Mouse (Mus musculus): ENCODE results near the gene Eef1b2. TPM values are rescaled to one million over a fixed set of nuclear protein-coding genes. Genes with fewer than 3 reads are reported as not detected.

Eef1b2 gene
- polyA plus RNA-seq, 1 experiment from 2014 or later = 499 TPM

DNA sequence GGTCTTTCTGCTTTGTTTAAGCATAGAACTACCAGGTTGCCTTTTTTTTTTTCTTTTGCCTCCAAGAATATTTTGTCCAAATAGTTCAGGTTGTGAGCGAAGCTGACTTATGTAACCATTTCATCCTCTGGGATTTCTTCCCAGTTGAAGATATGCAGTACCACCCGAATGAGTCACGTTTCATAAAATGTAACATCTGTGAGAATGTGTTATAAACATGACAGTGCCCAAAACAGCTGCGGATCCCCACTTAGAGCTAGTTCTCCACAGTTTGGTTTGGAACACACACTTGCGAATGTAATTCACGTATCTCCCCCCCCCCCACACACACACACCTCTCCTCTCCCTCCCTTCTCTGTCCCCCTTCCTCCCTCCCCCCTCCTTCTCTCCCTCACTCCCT is 22.8 kb downstream of the Eef1b2 start:
- H3K27ac ChIP-seq = no peak overlapping the region
- no peak overlapping the region for H3K4me2 ChIP-seq
- H3K27me3 ChIP-seq = no peaks in the 10 kb centered on the region
- 97% methylated on average over 6 of the region's 6 CpGs for WGBS
- peaks cover 14% of the 10 kb centered on the region for H3K4me1 ChIP-seq
- no peak for ATAC-seq
- H3K4me3 ChIP-seq = no peak overlapping the region
- peaks cover 9% of the 10 kb centered on the region for H3K9me3 ChIP-seq (replicated peaks)
- H3K9ac ChIP-seq = no peak overlapping the region
- H3K36me3 ChIP-seq (ENCODE audit: poor library complexity, severe bottlenecking) = no peaks in the 10 kb centered on the region

DNA sequence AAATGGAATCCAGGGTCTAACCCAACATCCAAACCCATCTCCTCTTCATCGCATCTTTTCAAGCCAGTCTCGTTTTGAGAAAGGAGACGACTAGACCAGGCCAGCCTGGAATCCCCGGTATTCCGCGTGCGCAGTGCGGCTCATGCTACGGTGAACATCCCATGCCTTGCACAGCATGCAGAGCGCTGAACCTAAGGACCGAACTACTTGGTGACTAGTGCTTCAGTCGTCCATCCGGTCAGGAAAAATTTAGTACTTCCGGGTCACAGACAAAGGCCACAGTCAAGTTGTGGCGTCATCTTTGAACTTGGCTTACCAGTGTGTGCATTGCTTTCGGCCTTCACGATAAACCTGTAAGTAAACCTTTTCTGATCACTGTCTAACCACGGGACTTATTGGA is 23.7 kb downstream of the Eef1b2 start:
- H3K9me3 ChIP-seq (replicated peaks) = peaks cover 9% of the 10 kb centered on the region
- WGBS = 93% methylated on average over 18 of the region's 18 CpGs
- H3K9ac ChIP-seq = no peak overlapping the region
- H3K27ac ChIP-seq = no peak overlapping the region
- no peak overlapping the region for H3K4me3 ChIP-seq
- H3K36me3 ChIP-seq (ENCODE audit: poor library complexity, severe bottlenecking) = no peaks in the 10 kb centered on the region
- no peak overlapping the region for H3K4me2 ChIP-seq
- no peak for ATAC-seq
- H3K4me1 ChIP-seq = peaks cover 23% of the 10 kb centered on the region
- no peaks in the 10 kb centered on the region for H3K27me3 ChIP-seq

DNA sequence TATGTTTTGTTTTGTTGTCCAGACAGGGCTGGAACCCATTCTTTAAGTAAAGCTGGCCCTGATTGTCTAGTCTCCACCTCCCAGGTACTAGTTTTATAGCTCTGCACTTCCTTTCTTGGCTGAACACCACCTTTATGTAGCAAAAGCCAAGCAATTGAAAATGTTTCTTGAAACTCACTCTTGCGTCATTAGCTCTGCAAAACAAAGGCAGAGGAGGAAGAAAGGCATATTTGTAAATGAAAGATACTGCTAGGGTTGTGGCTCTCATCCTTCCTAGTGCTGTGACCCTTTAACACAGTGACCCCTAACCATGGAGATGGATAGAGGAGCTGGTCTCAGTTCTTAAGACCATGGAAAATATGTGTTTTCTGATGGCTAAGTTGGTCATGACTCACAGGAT is 25.0 kb downstream of the Eef1b2 start:
- H3K27me3 ChIP-seq = no peaks in the 10 kb centered on the region
- H3K36me3 ChIP-seq (ENCODE audit: poor library complexity, severe bottlenecking) = no peaks in the 10 kb centered on the region
- no peak overlapping the region for H3K27ac ChIP-seq
- no peak overlapping the region for H3K4me3 ChIP-seq
- peaks cover 9% of the 10 kb centered on the region for H3K9me3 ChIP-seq (replicated peaks)
- no peak for ATAC-seq
- no peak overlapping the region for H3K9ac ChIP-seq
- peaks cover 24% of the 10 kb centered on the region for H3K4me1 ChIP-seq
- no peak overlapping the region for H3K4me2 ChIP-seq
- 79% methylated on average over 1 of the region's 1 CpGs for WGBS

DNA sequence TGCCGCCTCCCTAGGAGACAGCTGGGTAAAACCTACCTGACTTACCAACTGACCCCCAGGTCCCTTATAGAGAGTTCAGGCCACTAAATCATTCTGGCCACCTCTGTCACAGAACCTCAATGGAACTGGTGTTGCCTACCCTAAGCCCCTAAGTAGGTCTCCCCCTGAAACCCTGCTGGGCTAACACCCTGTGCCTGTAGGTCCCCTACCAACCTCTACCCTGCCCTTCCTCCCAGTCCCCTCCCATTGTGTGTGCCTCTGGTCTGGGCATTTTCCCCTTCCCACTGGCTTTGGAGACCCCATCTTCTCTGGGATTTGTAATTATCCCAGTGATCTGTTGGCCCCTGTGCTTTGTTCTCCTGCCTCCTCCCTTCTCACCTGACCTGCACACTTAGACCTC is 26.8 kb downstream of the Eef1b2 start:
- H3K4me2 ChIP-seq = no peak overlapping the region
- no peak overlapping the region for H3K4me3 ChIP-seq
- H3K27me3 ChIP-seq = no peaks in the 10 kb centered on the region
- no peaks in the 10 kb centered on the region for H3K36me3 ChIP-seq (ENCODE audit: poor library complexity, severe bottlenecking)
- WGBS = 86% methylated on average over 1 of the region's 1 CpGs
- H3K27ac ChIP-seq = peak overlapping the region; percentile 69
- no peak overlapping the region; the same call in 1 of the 2 replicates for H3K9ac ChIP-seq
- peaks cover 9% of the 10 kb centered on the region for H3K9me3 ChIP-seq (replicated peaks)
- ATAC-seq = peak; percentile 52; the same call in 1 of the 2 replicates
- peaks cover 24% of the 10 kb centered on the region for H3K4me1 ChIP-seq

DNA sequence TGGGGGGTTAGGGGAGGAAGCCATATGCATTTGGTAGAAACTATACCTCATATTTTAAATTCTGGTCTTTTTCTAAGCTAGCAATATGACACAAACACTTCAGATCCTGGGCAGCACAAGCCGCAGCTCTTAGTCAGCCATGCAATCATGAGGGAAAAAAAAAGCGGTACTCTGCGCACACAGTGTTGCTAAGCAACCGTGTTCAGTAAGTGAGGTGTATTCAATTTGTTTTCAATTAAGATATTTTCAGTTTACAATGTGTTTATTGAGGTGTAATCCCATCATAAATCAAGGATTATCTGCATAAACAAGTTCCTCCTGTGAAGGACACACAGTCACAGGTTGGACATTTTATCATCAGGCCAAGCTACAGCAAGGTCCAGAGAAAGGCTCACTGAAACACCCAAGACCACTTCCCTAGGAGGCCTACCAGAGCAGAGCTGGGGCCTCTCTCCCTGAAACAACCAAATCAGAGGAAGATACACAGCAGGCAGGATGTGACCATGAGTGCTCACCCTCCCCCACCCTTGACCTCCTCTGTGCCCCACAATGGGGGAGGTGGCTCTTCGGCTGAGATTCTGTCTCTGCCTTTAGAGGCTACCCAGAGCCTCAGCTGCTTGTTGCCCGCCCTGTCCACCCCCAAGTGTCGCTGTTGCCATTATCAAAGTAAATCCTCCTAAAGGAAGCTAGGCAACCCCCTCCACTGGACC is 27.5 kb downstream of the Eef1b2 start:
- H3K9ac ChIP-seq = no peak overlapping the region
- 7% methylated on average over 7 of the region's 7 CpGs for WGBS
- H3K4me2 ChIP-seq = peak overlapping the region; percentile 14
- H3K27ac ChIP-seq = peak overlapping the region; percentile 80
- H3K27me3 ChIP-seq = no peaks in the 10 kb centered on the region
- H3K36me3 ChIP-seq (ENCODE audit: poor library complexity, severe bottlenecking) = no peaks in the 10 kb centered on the region
- H3K9me3 ChIP-seq (replicated peaks) = peaks cover 9% of the 10 kb centered on the region
- peaks cover 24% of the 10 kb centered on the region for H3K4me1 ChIP-seq
- no peak overlapping the region for H3K4me3 ChIP-seq
- peak; percentile 86 for ATAC-seq

DNA sequence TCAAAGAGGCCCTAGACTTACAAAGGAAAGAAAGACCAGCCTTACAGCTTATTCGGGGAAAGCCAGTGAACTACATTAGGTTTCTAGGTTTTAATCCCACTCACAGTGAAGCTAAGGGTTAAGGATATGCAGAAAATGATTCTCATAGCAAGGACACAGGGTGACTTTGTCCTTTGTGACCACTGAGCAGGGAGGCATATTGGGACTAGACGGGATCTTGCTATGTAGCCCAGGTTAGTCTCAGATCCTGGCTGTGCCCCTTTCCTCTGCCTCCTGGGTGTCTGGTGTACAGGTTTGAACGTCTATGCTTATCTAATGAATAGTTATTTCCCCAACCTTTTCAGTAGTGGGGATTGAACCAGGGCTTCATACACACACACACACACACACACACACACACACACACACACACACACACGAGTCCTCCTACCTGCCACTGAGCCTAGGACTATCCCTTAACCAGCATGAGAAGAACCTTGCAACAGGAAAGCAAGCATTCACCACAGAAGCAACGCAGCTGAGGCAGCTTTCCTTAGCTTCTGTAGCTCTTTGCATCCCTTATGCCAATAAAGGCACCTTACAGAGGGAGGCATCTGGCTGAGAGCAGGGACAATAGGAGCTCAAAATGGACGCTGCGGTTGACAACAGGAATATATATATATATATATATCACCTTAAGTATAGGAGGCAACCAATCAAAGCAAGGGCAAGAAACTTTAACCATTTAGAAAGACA is 28.2 kb downstream of the Eef1b2 start:
- H3K27ac ChIP-seq = peak overlapping the region; percentile 80
- peak; percentile 22; the same call in 1 of the 2 replicates for ATAC-seq

DNA sequence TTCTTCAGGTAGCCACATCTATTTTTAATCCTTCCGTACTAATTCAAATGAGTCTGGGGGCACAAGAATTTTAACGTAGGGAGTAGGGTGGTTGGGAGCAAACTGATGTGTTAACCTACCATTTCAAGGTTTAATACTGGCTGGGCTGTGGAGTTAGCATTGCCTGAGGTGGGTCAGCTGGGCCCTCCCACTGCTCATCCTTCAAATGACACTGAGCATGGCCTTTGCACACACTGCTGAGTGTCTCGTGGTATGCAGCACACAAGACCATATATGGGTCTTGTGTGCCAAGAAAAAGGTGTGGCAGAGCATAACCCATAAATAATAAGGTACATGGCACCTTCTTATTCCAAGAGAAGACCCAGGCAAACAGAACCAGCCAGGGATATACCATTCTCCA is 31.0 kb downstream of the Eef1b2 start:
- Histone ChIP-seq H3K27ac (no peak overlapping the region), H3K4me2 (no peak overlapping the region), H3K27me3 (no peaks in the 10 kb centered on the region), H3K4me3 (no peak overlapping the region), H3K4me1 (peaks cover 24% of the 10 kb centered on the region), H3K36me3 (ENCODE audit: poor library complexity, severe bottlenecking) (no peaks in the 10 kb centered on the region), H3K9me3 (replicated peaks) (no peaks in the 10 kb centered on the region), H3K9ac (no peak overlapping the region)
- ATAC-seq = no peak
- 86% methylated on average over 3 of the region's 3 CpGs for WGBS

More for the DNA sequence above, 28.2 kb downstream of the Eef1b2 start:
- H3K4me1 ChIP-seq = peaks cover 24% of the 10 kb centered on the region
- no peaks in the 10 kb centered on the region for H3K27me3 ChIP-seq
- no peak overlapping the region for H3K4me2 ChIP-seq
- peaks cover 6% of the 10 kb centered on the region for H3K9me3 ChIP-seq (replicated peaks)
- H3K9ac ChIP-seq = no peak overlapping the region
- WGBS = 9% methylated on average over 7 of the region's 7 CpGs
- no peak overlapping the region for H3K4me3 ChIP-seq
- no peaks in the 10 kb centered on the region for H3K36me3 ChIP-seq (ENCODE audit: poor library complexity, severe bottlenecking)

DNA sequence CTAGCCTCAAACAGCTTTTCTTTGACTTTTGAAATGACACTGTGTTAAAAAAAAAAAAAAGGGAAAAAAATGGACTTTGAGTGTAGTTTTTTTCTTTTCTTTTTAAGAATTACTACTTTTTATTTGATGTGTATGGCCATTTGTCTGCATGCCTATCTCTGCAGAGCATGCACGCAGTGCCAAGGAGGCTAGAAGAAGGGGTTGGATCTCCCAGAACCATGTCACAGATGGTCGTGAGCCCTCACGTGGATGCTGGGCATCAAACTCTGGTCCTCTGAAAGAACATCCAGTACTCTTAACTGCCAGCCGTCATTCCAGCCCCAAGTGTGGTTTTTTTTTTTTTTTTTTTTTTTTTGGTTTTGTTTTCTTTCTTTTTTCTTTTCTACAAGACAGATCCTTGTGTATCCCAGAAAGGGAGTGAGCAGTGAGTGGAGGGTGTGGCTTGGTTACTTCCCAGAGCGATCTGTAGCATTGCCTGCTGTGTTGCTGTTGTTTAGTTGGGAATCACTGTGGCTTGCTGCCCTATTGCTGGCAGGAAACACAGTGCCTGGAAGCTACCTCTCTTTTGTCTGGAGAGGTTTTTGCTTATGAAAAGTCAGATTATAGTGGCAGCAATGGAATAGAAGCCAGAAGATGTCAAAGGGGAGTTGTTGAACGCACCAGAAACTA is 33.4 kb downstream of the Eef1b2 start:
- WGBS = 13% methylated on average over 6 of the region's 6 CpGs
- Histone ChIP-seq H3K9me3 (replicated peaks) (no peaks in the 10 kb centered on the region), H3K4me3 (no peak overlapping the region), H3K9ac (no peak overlapping the region), H3K27ac (no peak overlapping the region), H3K4me1 (peaks cover 19% of the 10 kb centered on the region), H3K4me2 (no peak overlapping the region), H3K36me3 (ENCODE audit: poor library complexity, severe bottlenecking) (no peaks in the 10 kb centered on the region), H3K27me3 (peaks cover 4% of the 10 kb centered on the region; the same call in 1 of the 2 replicates)
- ATAC-seq = no peak

DNA sequence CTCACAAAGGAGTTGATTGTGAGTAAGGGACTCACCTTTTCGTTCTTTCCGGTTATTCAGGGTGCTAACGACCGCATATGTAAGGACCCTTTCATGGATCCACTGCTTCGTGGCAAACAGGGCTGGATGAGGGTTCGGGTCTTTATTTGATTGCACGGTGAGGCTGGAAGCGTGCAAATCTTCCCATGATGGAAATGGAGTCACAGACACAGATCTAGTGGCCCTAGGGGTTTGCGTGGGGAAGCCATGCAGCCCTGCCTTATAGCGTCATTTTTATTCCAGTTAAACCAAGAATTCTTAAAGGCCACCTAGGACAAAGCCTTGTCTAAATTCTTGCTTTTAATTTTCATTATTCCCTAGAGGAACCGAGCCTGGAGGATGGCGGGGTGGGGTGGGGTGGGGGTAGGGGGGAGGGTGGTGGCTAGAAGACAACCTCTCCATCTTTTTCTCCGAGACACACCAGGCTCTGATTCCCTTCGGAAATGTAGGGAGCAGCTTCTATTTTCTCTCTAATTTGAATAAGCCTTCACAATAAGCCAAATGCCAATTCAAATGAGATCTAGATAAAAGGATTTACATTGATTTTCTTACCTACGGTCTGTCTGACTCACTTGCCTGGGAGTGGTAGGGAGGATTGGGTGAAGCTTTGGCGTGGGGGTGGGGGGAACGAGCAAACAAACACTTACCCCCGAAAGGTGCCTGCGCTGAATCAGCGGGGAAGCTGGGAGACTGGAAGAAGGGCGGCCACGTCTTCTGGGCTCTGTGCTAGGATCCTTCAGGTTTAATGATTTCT is 37.0 kb downstream of the Eef1b2 start:
- Histone ChIP-seq H3K4me3 (peak overlapping the region; percentile 20), H3K9ac (peak overlapping the region; percentile 51), H3K27ac (no peak overlapping the region), H3K36me3 (ENCODE audit: poor library complexity, severe bottlenecking) (no peaks in the 10 kb centered on the region), H3K4me1 (peaks cover 15% of the 10 kb centered on the region), H3K9me3 (replicated peaks) (no peaks in the 10 kb centered on the region), H3K27me3 (peaks cover 5% of the 10 kb centered on the region; the same call in 1 of the 2 replicates), H3K4me2 (peak overlapping the region; percentile 49)
- WGBS = 14% methylated on average over 22 of the region's 22 CpGs
- ATAC-seq = no peak

DNA sequence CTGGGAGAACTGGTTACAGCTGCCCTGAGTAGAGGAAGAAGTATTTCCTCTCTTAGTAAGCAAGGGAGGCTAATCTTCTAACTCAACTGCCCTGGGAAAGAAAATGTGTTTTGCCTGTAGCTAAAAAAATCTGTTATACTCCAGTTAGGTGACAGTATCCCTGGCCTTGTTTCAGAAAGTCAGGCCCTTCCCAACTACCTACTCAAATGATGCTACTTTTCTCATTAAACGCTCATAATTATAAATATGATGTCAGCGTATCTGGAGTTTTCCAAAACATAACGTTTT is 37.6 kb downstream of the Eef1b2 start, which contains the start of gene Gpr1:
Gene Gpr1 (minus strand): TSS at position 273 of the 288 bp plus-strand sequence.
- peak within 1 kb of the TSS; percentile 20 for H3K4me3 ChIP-seq
- WGBS = 35% methylated on average over 3 of the region's 3 CpGs
- no peaks in the 10 kb centered on the region; the same call in 1 of the 2 replicates for H3K9me3 ChIP-seq (replicated peaks)
- peaks cover 15% of the 10 kb centered on the region for H3K4me1 ChIP-seq
- peak within 1 kb of the TSS; percentile 49 for H3K4me2 ChIP-seq
- ATAC-seq = no peak
- no peak within 1 kb of the TSS for H3K27ac ChIP-seq
- H3K27me3 ChIP-seq = peaks cover 5% of the 10 kb centered on the region; the same call in 1 of the 2 replicates
- H3K9ac ChIP-seq = peak within 1 kb of the TSS; percentile 51
- no peaks in the 10 kb centered on the region for H3K36me3 ChIP-seq (ENCODE audit: poor library complexity, severe bottlenecking)

DNA sequence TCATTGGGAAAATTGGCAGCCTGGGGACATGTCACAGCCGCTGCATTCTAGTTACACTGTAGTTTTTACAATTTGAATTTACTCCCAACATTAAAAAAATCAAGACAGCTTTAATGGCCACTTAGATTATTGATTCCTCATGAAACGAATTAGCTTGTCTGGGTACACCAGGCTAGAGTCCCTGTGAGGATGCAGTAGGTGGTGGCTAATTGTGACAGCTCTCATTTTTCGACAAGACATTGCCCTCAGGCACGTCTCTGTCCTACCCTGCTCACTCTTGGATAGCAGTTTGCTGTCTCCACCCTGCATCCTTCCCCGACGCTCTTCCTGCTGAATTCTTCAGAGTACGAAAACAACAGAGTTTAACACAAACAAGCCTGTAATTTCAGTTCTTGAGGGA is 38.0 kb downstream of the Eef1b2 start:
- H3K9me3 ChIP-seq (replicated peaks) = no peaks in the 10 kb centered on the region; the same call in 1 of the 2 replicates
- peaks cover 15% of the 10 kb centered on the region for H3K4me1 ChIP-seq
- H3K4me2 ChIP-seq = no peak overlapping the region
- 52% methylated on average over 7 of the region's 7 CpGs for WGBS
- H3K4me3 ChIP-seq = no peak overlapping the region
- H3K9ac ChIP-seq = no peak overlapping the region
- no peak overlapping the region for H3K27ac ChIP-seq
- H3K27me3 ChIP-seq = peaks cover 5% of the 10 kb centered on the region; the same call in 1 of the 2 replicates
- no peaks in the 10 kb centered on the region for H3K36me3 ChIP-seq (ENCODE audit: poor library complexity, severe bottlenecking)
- ATAC-seq = no peak
